Mouse (Mus musculus) frontal cortex, postnatal 10 days (tissue): ENCODE measurements around the gene 1700021F05Rik.

Experiments
- DNase-seq, 2 experiments: peaks; one replicate each; pipeline ENCODE4 v3.0.0; 2022; ENCODE audit warnings: low spot score in 2 of 2, mixed read lengths in 1 of 2

Gene 1700021F05Rik

DNA sequence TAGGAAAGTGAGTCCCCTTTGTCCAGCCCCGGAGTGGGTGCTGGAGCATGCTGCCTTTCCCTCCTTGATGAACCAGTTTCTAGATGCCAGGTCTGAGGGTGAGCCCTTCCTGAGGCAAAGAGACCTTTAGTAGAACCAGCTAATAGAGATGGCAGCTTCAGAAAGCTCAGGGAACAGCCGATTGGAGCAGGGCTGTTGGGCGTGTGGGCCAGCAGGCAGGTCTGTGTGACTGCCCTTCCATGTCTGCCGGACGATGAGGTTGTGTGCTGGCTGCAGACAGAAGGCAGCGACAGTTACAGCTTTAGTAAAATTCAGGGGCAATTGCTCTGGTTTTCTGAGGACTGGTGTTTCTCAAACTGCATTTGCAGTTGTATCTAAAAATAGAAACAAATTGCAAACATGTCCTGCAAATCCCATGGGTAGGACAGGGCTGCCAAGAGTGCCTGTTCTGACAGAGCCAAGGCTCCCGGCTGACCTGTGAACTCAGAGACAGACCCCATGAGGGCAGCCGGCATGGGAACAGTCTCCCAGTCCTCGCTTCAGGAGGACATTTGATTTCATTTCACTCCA lies 57.3 kb downstream of the 1700021F05Rik start:
- no peak for DNase-seq

DNA sequence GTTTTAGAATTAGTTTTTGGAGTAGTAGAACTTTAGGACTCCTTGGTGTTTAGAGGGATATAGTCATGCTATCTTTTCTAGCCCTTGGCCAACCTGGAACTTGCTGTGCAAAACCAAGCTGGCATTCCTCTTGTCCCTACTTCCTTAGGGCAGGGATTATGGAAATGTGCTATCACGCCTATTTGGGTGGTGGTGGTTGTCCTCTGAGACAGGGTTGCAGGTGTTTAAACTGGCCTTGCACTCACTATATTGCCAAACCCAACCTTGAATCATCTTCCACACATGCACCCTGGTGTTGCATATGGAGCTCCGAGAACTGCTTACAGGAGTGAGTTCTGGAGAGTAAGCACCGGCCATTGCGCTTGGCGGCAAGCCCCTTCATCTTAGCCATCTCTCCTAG lies 58.8 kb downstream of the 1700021F05Rik start:
- no peak for DNase-seq

DNA sequence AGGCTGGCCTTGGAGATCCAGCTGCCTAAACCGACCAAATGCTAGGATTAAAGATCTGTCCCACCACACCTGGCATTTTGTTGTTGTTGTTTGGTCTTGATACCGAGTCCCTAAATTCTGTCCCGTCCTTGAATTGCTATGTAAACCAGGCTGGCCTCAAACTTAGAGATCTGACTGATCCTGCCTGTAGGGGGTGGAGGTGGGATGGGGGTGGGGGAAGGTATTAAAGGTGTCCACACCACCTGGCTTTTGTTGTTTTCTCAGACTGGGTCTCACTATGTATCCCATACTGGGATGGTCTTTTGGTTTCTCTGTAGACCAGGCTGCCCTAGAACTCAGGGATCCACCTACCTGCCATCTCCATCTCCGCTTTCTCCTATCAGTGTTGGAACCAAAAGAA lies 59.6 kb downstream of the 1700021F05Rik start:
- no peak for DNase-seq

DNA sequence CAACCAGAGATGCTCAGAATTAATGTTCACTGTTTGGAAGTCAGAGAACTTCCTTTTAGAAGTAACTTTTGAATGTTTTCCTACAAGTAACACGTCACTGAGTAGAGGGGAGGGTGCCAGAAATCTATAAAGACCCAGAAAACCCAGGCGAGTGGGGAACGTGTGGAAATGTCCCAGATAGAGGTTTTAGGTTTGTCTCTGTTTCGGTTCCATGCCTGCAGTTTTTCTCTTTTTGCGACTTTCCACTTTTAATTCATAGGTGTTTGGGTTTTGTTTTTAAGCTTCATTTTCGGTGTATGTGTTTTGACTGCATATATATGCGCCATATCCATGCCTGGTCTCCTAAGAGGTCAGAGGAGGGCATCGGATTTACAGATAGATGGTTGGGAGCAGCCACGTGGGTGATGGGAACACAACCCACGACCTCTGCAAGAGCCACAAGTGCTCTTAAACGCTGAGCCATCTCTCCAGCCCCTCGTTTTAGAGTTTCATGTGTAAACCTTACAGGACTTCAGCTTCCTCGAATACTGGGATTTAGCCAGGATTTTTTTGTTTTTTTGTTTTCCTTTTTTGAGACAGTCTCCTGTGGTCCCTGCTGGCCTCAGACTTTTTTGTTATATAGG lies 60.5 kb downstream of the 1700021F05Rik start:
- no peak for DNase-seq

DNA sequence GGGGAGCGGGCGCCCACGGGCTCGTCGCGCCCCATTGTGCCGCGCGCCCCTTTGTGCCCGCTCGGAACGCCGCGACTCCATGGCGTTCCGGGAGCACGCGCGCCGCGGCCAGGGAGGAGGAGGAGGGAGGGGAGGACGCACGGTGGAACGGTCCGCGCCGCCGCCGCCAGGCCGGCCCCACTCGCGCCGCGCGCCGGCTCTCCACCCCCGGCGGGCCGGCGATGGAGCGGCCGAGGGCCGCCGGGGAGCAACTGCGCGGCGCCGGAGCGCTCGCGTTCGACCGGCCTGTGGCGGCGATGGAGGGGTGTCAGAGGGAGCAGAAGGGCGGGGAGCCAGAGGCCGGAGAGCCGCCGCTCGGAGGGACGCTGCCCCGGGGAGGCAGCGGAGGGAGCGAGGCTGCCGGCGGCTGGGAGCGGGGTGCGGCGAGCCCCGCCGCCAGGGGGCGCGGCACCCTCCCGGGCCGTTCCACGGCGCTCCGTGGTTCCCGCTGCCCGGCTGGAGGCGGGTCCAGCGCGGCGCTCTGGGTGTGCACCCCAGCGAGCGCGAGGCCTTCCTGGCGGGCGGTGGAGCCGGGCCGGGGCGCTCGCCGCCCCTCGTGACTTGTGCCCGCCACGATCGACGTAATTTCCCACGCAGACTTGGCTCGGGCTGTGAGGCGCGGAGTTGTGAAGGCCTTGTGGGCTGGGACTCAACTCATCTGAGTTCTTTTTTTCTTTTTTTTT lies 61.2 kb downstream of the 1700021F05Rik start:
- DNase-seq: peak; percentile 54 to 74

DNA sequence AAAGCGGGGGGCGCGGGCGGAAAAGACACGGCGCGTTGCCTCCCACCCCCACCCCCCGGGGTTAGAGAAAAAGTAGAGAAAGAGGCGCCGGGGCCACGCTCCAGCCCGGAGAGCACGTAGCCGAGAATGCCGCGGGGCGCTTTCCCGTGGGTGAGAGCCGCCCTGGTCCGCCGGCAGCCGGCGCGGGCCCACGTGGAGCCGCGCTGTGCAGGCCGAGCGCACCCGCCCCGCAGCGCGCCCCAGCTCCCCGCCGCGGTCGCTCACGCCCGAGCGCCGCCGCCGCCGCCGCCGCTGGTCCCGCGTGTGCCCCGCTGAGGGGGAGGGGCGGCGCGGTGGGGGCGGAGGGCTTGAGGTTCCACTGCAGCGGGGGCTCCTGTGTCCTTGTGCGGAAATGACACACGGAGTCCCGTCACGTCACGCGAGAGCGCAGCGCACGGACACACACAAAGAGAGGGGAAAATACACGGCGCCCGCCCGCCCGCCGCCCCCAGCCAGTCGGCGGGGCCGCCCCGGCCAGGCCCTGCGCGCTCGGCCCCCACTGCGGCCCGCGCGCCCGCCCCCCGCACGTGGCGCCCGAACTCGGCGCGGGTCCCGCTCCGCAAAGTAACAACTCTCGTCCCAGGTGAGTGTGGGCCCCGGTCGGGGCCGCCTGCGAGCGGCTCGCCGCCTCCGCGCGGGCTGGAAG lies 61.9 kb downstream of the 1700021F05Rik start, which contains the start of gene Bend3:
Gene Bend3, plus strand, starts transcription at position 81 of the 685 bp plus-strand sequence.
- DNase-seq: peak; percentile 63 to 72

DNA sequence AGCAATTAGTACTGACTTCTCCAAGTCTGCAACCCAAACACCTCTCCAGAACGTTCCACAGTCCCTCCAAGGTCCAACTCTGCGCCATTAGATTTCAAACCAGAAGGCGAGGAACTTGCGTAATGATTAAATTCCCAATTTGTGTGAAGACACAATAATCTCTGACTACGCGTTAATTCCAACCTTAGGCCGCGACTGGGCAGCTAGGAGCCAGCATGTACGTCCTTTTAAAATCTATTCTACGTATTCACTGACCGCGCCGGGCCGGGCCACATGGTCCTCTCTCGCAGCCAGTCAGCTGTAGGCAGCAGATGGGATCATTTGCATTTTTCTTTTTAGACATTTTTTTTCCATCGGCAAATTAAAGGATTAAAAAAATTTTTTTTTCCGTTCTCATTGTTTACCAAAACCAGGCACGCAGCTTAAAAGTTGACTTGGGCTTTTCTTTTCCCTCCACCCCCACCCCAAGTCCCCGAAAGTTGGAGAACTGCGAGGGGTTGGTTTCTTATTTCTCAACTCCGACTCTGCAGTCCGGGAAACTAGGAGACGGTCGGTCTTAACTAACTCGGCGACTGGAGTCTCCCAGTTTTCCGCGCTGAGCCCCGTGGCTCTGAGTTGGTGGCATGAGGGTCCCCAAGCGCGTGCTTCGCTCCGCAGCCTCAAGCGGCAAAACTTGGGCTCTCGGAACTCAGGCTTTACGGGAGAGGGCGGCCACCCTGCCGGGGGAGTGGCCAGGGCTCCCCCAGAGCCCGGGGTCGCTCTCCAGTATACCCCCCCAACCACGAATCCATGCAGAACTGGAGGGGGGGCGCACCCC lies 62.7 kb downstream of the 1700021F05Rik start:
- peak; percentile 37 to 44 for DNase-seq

DNA sequence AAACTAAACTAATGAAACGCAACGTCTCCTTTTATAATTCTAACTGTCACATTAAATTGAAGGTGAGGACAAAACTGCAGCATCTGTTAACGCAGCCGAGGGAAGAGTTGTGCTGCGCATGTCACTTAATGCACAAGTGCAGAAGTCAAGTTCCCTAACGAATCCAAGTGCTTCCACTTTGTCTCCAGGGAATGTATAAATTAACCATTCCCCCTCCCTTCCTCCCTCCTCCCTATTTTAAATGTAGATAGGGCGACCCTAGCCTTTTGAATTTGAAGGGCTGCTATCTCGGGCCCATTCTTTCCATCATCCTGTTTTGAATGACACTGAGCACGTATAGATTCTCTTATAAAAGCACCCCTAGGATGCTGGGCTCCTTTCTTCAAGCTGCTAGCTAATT lies 63.3 kb downstream of the 1700021F05Rik start:
- no peak for DNase-seq

DNA sequence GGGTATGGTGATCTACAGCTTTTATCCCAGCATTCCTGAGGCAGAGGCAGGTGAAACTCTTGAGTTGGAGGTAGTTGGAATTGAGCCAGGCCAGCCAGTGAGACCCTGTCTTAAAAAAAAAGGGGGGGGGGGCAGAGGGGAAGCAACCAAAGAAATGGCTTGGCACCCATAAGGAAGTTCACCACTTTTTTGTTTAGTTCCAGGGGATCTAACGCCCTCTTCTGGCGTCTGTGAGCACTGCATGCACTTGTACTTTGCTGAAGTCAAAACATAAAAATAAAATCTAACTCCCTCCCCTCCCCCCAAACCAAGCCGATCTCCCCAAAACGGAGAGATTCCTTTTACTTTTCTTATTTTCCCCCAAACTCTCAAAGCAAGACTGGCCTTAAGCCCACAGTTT lies 65.4 kb downstream of the 1700021F05Rik start:
- DNase-seq: no peak
